Mouse (Mus musculus): Measurements from ENCODE around the gene Wars2.

DNA sequence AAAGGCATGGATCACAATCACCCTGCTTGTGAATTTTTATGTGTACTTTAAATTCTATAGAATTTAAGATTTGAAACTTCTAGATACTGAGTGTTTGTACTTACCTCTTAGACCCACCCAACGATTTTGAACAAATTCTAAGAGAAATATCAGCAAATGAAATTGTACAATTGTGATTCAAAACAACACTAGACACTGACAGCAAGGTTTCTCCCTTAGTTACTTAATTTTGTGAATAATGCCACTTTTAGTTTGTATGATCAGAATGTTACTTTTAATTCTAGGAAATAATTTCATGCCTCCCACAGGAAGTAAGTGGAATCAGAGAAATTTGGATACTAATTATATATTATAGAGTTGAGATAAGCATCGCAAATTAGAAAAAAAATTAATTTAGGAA lies 119.5 kb downstream of the Wars2 start:
- TF ChIP-seq POLR2A (IDR thresholded peaks at IDR 0.05; ENCODE audit: insufficient read length, low read depth) = no peak
- no peak for TF ChIP-seq MYOG (IDR thresholded peaks at IDR 0.05; ENCODE audit: control insufficient read depth in 1 of 3, insufficient read depth in 1 of 3, insufficient read length in 2 of 3, low read depth in 2 of 3)
- TF ChIP-seq E2F4 (IDR thresholded peaks at IDR 0.05; ENCODE audit: insufficient read depth) = no peak

All from myocyte (in vitro differentiated cells).